Mouse (Mus musculus): ENCODE measurements around the gene Dusp8.
"Not testable (repeated sequence)": the region's sequence is repeated elsewhere in the genome, so short reads cannot be mapped to it uniquely, and the experiment has no call there.

Gene Dusp8

GRCm38 (mm10) chr7:142095183-142095931 lies at the start of gene Dusp8:
Gene Dusp8, minus strand, starts transcription at chr7:142095843.
- peak; percentile 89 for DNase-seq (ENCODE audit: low read depth, low spot score)
- H3K27me3 ChIP-seq (ENCODE audit: control insufficient read depth, insufficient read depth, low read length, poor library complexity, severe bottlenecking) = no peaks in the 10 kb centered on the region
- H3K36me3 ChIP-seq (ENCODE audit: control insufficient read depth, insufficient read depth, low read length, poor library complexity, severe bottlenecking) = no peaks in the 10 kb centered on the region

GRCm38 (mm10) chr7:142144507-142144906 lies 48.9 kb upstream of the Dusp8 start, which contains the start of gene Gm45337:
Gene Gm45337, minus strand, starts transcription at chr7:142144607.
- Histone ChIP-seq H3K36me3 (ENCODE audit: control insufficient read depth, insufficient read depth, low read length, poor library complexity, severe bottlenecking) (no peaks in the 10 kb centered on the region), H3K27me3 (ENCODE audit: control insufficient read depth, insufficient read depth, low read length, poor library complexity, severe bottlenecking) (no peaks in the 10 kb centered on the region)
- no peak for DNase-seq (ENCODE audit: low read depth, low spot score)

- H3K36me3 ChIP-seq (ENCODE audit: control insufficient read depth, insufficient read depth, low read length, poor library complexity, severe bottlenecking); H3K27me3 ChIP-seq (ENCODE audit: control insufficient read depth, insufficient read depth, low read length, poor library complexity, severe bottlenecking); DNase-seq (ENCODE audit: low read depth, low spot score): not testable (repeated sequence)
Observed at GRCm38 (mm10) chr7:142143506-142144010, 47.9 kb upstream of the Dusp8 start.

- Histone ChIP-seq H3K27me3 (ENCODE audit: control insufficient read depth, insufficient read depth, low read length, poor library complexity, severe bottlenecking) (no peaks in the 10 kb centered on the region), H3K36me3 (ENCODE audit: control insufficient read depth, insufficient read depth, low read length, poor library complexity, severe bottlenecking) (no peaks in the 10 kb centered on the region)
- no peak for DNase-seq (ENCODE audit: low read depth, low spot score)
Observed at GRCm38 (mm10) chr7:142140696-142141095, 45.1 kb upstream of the Dusp8 start.

- not testable (repeated sequence) for H3K27me3 ChIP-seq (ENCODE audit: control insufficient read depth, insufficient read depth, low read length, poor library complexity, severe bottlenecking); DNase-seq (ENCODE audit: low read depth, low spot score); H3K36me3 ChIP-seq (ENCODE audit: control insufficient read depth, insufficient read depth, low read length, poor library complexity, severe bottlenecking)
Observed at GRCm38 (mm10) chr7:142135934-142136333, 40.3 kb upstream of the Dusp8 start, which contains the start of gene Gm39115. Gene Gm39115, minus strand, starts transcription at chr7:142136034.

GRCm38 (mm10) chr7:142134206-142134995 lies 38.8 kb upstream of the Dusp8 start:
- Histone ChIP-seq H3K27me3 (ENCODE audit: control insufficient read depth, insufficient read depth, low read length, poor library complexity, severe bottlenecking) (no peaks in the 10 kb centered on the region), H3K36me3 (ENCODE audit: control insufficient read depth, insufficient read depth, low read length, poor library complexity, severe bottlenecking) (no peaks in the 10 kb centered on the region)
- no peak for DNase-seq (ENCODE audit: low read depth, low spot score)

GRCm38 (mm10) chr7:142128843-142129242 lies 33.2 kb upstream of the Dusp8 start:
- no peaks in the 10 kb centered on the region for H3K36me3 ChIP-seq (ENCODE audit: control insufficient read depth, insufficient read depth, low read length, poor library complexity, severe bottlenecking)
- DNase-seq (ENCODE audit: low read depth, low spot score) = no peak

GRCm38 (mm10) chr7:142120629-142121028 lies 25.0 kb upstream of the Dusp8 start, which contains the start of gene Gm45618:
Gene Gm45618, minus strand, starts transcription at chr7:142120729.
- not testable (repeated sequence) for H3K27me3 ChIP-seq (ENCODE audit: control insufficient read depth, insufficient read depth, low read length, poor library complexity, severe bottlenecking); H3K36me3 ChIP-seq (ENCODE audit: control insufficient read depth, insufficient read depth, low read length, poor library complexity, severe bottlenecking); DNase-seq (ENCODE audit: low read depth, low spot score)

More at GRCm38 (mm10) chr7:142128843-142129242, 33.2 kb upstream of the Dusp8 start:
- no peaks in the 10 kb centered on the region for H3K27me3 ChIP-seq (ENCODE audit: control insufficient read depth, insufficient read depth, low read length, poor library complexity, severe bottlenecking)

GRCm38 (mm10) chr7:142119632-142120031 lies 24.0 kb upstream of the Dusp8 start:
- H3K36me3 ChIP-seq (ENCODE audit: control insufficient read depth, insufficient read depth, low read length, poor library complexity, severe bottlenecking) = no peaks in the 10 kb centered on the region
- DNase-seq (ENCODE audit: low read depth, low spot score) = peak; percentile 4
- no peaks in the 10 kb centered on the region for H3K27me3 ChIP-seq (ENCODE audit: control insufficient read depth, insufficient read depth, low read length, poor library complexity, severe bottlenecking)

- no peaks in the 10 kb centered on the region for H3K36me3 ChIP-seq (ENCODE audit: control insufficient read depth, insufficient read depth, low read length, poor library complexity, severe bottlenecking)
- DNase-seq (ENCODE audit: low read depth, low spot score) = no peak
- H3K27me3 ChIP-seq (ENCODE audit: control insufficient read depth, insufficient read depth, low read length, poor library complexity, severe bottlenecking) = no peaks in the 10 kb centered on the region; the same call in 1 of the 2 replicates
Observed at GRCm38 (mm10) chr7:142104747-142105146, 9.1 kb upstream of the Dusp8 start.

GRCm38 (mm10) chr7:142097776-142098175 lies 2.1 kb upstream of the Dusp8 start:
- Histone ChIP-seq H3K27me3 (ENCODE audit: control insufficient read depth, insufficient read depth, low read length, poor library complexity, severe bottlenecking) (no peaks in the 10 kb centered on the region), H3K36me3 (ENCODE audit: control insufficient read depth, insufficient read depth, low read length, poor library complexity, severe bottlenecking) (no peaks in the 10 kb centered on the region)
- peak; percentile 84 for DNase-seq (ENCODE audit: low read depth, low spot score)

- Histone ChIP-seq H3K27me3 (ENCODE audit: control insufficient read depth, insufficient read depth, low read length, poor library complexity, severe bottlenecking) (no peaks in the 10 kb centered on the region), H3K36me3 (ENCODE audit: control insufficient read depth, insufficient read depth, low read length, poor library complexity, severe bottlenecking) (no peaks in the 10 kb centered on the region)
- DNase-seq (ENCODE audit: low read depth, low spot score) = no peak
Observed at GRCm38 (mm10) chr7:142096701-142097100, 1.1 kb upstream of the Dusp8 start.

GRCm38 (mm10) chr7:142094301-142095143 lies 1.1 kb downstream of the Dusp8 start:
- Histone ChIP-seq H3K27me3 (ENCODE audit: control insufficient read depth, insufficient read depth, low read length, poor library complexity, severe bottlenecking) (no peaks in the 10 kb centered on the region), H3K36me3 (ENCODE audit: control insufficient read depth, insufficient read depth, low read length, poor library complexity, severe bottlenecking) (no peaks in the 10 kb centered on the region)
- DNase-seq (ENCODE audit: low read depth, low spot score) = peak; percentile 36

GRCm38 (mm10) chr7:142093696-142094240 lies 1.9 kb downstream of the Dusp8 start:
- DNase-seq (ENCODE audit: low read depth, low spot score) = peak; percentile 8
- Histone ChIP-seq H3K36me3 (ENCODE audit: control insufficient read depth, insufficient read depth, low read length, poor library complexity, severe bottlenecking) (no peaks in the 10 kb centered on the region), H3K27me3 (ENCODE audit: control insufficient read depth, insufficient read depth, low read length, poor library complexity, severe bottlenecking) (no peaks in the 10 kb centered on the region)
